Mouse (Mus musculus): ENCODE data around the gene Ccser2.

Ccser2 gene

GRCm38 (mm10) chr14:36937941-36938340 lies 30.6 kb downstream of the Ccser2 start:
- no peak for DNase-seq (ENCODE audit: low spot score)

GRCm38 (mm10) chr14:36937080-36937878 lies 31.3 kb downstream of the Ccser2 start:
- DNase-seq (ENCODE audit: low spot score) = peak; percentile 25

DNA sequence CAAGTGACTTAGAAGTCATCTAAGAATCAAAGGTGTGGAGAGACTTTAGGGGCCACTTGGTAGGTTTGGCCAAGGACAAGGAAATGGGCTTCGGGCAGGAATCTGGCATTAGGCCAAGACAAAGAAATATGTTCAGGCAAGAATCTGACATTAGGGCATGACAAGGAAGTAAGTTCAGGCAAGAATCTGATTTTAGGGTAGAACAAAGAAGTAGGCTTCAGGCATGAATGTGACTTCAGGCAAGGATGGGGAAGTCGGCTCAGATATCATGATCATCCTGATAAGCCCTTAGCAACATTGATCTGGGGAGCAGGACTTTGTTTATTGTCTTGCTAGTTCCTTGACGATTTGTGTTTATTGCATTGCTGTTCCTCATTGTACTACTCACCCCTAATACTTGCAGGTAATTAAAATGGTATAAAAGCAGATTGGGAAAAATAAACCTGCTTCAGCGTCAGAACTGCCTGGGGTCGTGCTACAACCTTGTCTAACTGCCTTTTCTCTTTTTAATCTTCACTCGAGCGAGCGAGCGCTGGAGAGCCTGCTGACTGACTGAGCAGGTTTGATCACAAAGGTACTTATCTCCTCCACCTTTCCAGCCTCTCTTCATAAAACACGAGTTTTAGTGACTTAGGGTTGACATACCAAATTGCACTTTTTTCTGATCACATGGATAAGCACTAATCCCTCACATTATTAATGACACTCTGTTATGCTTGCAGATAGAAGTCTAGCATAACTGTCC lies 35.8 kb downstream of the Ccser2 start:
- DNase-seq (ENCODE audit: low spot score) = no peak

- no peak for DNase-seq (ENCODE audit: low spot score)
Observed at GRCm38 (mm10) chr14:36932038-36932437, 36.5 kb downstream of the Ccser2 start.

DNA sequence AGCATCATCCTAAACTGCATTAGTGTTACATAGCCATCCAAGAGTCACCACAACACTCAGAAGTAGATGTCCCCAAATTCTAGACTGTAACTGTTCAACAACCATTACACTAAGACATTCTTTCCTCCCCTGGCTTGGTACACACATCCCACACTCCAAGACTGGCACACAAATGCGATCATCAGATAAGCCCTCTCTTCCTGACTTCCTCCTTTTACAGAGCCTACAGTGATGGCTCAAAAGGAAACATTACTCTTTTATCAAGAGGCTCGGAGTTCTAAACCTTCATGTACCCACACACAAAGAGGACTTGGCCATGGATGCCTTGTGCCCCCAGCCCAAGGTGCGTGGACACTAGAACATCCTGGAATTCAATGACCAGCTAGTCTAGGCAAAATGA lies 45.2 kb downstream of the Ccser2 start:
- no peak for DNase-seq (ENCODE audit: low spot score)

GRCm38 (mm10) chr14:36921346-36922049 lies 47.1 kb downstream of the Ccser2 start:
- DNase-seq (ENCODE audit: low spot score) = no peak

- no peak for DNase-seq (ENCODE audit: low spot score)
Observed at GRCm38 (mm10) chr14:36919886-36920285, 48.7 kb downstream of the Ccser2 start.

DNA sequence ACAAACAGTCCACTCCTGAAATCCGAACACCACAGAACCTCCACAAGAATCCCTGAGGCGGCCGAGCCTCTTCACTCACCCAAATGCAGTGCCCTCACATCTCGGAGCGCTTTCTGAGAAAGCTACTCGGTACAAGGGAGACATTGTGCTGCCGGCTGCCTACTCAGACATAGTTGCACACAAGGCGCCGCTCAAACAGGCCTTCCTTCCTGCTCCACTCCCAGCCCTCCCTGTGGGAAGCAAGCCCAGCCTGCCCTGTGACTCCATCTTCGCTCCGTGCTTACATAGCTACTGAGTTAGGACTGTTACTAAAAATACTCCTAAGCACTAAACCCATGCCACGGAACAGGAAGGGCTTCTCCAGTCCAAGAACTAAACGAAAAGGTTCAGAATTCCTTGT lies 49.4 kb downstream of the Ccser2 start:
- DNase-seq (ENCODE audit: low spot score) = peak; percentile 57

DNA sequence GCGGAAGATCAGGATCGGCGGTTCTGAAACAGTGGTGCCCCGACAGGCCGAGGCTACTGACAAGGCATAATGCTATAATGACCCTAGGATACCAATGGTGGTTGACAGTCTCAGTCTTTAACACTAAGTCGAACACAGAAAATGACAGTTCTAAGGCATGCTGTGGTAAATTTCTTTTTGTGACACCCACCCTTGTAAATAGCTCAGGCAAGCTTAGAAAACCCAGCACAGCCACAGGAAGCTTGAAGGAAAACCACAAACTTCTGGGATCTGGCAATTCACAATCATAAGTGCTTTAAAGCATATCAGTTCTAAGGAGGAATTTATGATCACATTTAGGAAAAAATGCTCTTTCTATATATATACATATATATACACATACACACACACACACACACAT lies 53.4 kb downstream of the Ccser2 start:
- DNase-seq (ENCODE audit: low spot score) = no peak

- no peak for DNase-seq (ENCODE audit: low spot score)
Observed at GRCm38 (mm10) chr14:36914473-36915005, 54.0 kb downstream of the Ccser2 start.

DNA sequence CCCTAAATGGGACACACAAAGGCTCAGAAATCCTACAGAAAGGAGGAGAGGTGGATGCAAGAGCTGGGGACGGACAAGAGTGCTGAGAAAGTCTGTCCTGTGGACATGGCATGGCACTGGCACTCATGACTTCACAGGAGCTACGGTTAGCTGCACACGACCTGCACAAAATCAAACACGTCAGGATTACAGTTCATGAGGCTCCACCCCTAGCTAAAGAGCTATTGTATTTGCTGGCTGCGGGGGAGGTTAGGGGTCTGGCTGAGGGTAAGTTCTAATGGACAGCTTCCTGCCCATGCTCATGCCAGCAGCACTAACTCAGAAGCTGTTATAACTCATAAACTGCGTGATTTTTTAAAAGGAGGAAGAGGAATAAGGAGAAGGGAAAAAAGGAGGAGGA lies 56.8 kb downstream of the Ccser2 start:
- no peak for DNase-seq (ENCODE audit: low spot score)

DNA sequence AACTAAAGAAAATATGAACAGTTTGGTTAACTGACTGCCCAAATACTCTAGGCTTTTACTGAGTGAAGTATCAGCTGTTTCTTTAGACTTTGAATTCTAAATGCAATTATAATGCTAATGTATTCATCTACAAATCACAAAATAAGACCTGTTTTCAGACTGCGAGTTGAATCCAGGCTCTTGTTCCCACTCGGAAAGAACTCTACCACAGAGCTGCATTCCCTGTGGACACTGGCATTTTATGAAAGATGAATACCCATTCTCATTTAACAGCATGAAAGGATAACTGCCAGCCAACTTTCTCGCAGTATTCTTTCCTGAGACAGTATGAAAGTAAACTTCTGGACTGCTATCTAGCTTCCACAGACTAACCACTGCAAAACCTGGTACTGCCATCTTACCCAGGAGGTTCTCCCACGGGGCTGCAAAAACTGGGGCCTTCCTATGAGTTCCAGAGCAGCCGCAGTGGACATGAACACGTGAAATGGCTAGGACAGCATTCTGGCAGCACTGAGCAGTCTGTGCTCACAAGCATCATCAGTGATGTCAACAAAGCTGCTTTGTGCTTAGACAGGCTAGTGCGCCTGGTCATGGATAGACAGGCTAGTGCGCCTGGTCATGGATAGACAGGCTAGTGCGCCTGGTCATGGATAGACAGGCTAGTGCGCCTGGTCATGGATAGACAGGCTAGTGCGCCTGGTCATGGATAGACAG lies 62.6 kb downstream of the Ccser2 start:
- DNase-seq (ENCODE audit: low spot score) = no peak

DNA sequence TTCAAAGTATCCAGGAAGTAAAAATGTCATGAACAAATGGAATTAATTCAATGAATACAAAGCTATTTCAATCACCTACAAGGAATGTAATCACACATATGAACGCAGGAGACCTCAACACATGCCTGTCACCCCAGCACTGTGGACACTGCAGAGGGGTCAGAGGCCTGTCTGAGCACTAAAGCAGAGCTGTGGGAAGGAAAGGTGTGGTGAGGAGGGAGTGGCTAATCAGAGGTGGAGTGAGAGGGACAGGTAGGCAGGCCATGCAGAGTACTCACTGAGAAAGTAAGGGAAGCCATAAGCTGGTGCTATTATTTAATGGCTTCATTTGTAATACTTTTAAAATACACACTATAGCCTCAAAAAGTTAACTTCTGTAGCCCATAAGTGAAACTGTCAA lies 64.4 kb downstream of the Ccser2 start:
- no peak for DNase-seq (ENCODE audit: low spot score)

DNA sequence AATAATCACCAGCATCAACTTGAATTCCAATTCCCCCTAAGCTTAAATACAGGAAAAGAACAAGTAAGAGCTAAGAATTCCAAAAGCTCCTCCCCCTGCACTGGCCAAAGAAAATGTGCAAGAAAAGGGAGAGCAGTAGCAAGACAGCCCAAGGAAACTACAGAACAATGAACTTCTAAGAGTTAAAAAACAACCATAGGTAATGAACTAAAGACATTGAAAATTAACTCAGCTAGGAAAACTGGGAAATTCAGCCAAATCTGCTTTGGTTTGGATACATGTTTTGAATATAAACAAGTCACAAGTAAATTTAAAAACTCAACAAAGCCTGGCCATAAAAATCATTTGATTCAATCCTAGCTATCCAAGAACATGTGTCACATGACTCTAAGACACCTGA lies 67.7 kb downstream of the Ccser2 start:
- DNase-seq (ENCODE audit: low spot score) = no peak

DNA sequence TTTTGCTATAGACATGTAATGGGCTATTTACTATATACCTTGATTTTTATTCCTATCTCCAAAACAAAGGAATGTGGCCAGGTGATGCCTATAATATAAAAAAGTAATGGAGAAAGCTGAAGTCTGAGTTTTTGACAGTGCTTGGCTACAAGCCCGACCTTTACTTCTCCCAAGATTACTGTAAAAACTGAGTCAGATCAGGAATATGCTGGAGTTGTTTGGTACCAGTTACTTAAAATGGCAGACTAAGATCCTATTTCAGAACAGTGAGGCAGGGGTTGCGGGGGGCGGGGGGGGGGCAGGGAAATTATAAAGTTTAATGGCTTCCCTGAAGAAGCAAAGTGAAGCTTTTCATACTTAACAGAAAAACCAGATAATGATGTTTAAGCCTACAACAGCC lies 73.9 kb downstream of the Ccser2 start:
- DNase-seq (ENCODE audit: low spot score) = no peak

GRCm38 (mm10) chr14:36892762-36893358 lies 75.7 kb downstream of the Ccser2 start:
- DNase-seq (ENCODE audit: low spot score) = no peak

- no peak for DNase-seq (ENCODE audit: low spot score)
Observed at GRCm38 (mm10) chr14:36890130-36890529, 78.4 kb downstream of the Ccser2 start.

DNA sequence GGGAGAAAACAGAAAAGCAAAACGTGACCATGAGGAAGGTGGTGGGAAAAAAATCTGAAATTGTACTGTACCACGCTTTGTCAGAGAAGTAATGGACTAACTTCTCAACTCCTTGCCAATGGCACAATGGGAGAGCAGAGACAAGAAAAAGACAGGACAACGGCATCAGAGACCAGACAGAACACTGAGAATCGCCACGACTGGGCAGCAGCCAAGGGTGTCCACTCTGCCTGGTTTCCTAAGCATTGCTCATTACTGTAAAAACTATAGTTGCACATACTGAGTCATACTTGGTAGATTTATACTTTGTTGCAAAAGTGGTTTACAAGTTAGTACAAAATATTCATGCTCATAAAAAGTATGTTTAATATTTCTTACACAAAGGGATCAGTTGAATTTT lies 82.9 kb downstream of the Ccser2 start:
- no peak for DNase-seq (ENCODE audit: low spot score)

- DNase-seq (ENCODE audit: low spot score) = no peak
Observed at GRCm38 (mm10) chr14:36885117-36885516, 83.5 kb downstream of the Ccser2 start.

DNA sequence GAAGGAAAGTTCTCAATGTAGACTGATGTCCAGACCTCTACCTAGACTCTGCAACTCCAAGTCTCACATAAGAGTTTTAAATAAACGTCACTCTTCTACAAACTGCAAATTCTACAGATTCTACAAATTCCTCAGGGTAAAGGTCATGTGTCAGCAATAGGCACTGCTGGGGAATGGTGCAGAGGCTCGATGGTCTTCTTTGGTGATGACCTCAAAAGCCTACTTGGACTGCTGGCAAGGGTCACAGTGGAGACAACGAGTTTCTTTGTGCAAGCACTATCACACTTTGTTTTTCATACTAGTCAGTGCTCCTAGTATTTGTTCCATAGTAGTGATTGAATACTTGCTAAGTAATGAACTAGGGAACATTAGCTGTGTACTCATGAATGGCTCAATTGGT lies 85.0 kb downstream of the Ccser2 start:
- DNase-seq (ENCODE audit: low spot score) = no peak

DNA sequence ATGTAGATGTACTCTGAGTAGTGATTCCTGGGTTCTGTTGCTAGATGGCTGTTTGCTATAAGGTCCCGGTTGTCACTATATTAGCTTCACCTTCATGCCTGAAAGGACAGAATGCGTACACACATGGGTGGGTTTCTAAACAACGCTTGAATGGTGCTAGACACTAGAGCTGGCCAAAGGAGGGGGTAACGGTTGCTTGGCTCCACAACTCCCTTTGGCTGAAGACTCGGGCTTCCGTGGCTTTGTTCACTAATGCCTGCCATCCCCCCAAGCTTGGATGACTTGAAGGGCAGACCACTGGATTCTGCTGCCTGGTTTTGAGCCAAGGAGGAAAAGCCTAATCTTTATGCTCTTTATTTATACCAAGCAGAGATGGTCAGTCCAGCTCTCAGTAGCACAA lies 98.3 kb downstream of the Ccser2 start:
- no peak for DNase-seq (ENCODE audit: low spot score)
